Mouse (Mus musculus): ENCODE results near the gene Hoxc9. TPM values are rescaled to one million over a fixed set of nuclear protein-coding genes. Genes with fewer than 3 reads are reported as not detected.

Gene Hoxc9
- total RNA-seq, 2 experiments from 2014 or later, result 6.8 to 7.4 TPM

GRCm38 (mm10) chr15:102998608-102999182 lies 22.5 kb downstream of the Hoxc9 start:
- DNase-seq (ENCODE audit: low spot score), result no peak

DNA sequence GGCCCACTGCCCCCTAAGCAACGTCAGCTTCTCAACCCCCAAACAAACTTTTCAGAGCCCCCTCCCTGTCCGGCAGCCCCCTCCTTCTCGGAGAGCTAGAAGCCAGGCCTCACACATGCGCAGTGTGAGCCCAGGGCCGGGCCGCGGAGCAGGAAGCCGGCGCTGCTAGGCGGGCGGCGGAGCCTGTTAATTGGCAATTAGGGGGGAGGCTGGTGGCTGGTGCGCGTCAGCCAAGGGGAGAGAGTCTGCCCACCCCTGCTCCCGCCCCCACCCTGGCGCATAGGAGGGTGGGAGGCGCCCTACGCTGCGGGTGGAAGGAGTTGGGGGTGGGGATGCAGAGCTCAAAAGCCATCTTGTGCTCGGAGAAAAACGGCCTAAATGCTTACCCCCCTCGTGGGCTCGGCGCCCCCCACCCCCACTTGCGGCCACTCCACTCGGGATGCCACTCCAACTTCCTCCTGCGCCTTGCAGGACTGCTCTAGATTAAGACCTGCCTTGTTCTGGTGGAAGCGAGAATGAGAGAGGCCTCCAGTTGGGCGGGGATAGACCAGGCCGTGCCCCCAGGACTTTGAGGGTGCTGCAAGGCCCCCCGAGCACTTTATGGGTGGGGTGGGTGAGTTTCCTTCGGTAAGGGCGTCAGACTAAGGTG lies 23.1 kb downstream of the Hoxc9 start:
- peak; percentile 89 for DNase-seq (ENCODE audit: low spot score)

GRCm38 (mm10) chr15:102999955-103000354 lies 23.7 kb downstream of the Hoxc9 start:
- no peak for DNase-seq (ENCODE audit: low spot score)

GRCm38 (mm10) chr15:103000501-103000901 lies 24.3 kb downstream of the Hoxc9 start:
- DNase-seq (ENCODE audit: low spot score), result no peak

- DNase-seq (ENCODE audit: low spot score), result no peak
Observed at GRCm38 (mm10) chr15:103001370-103001769, 25.1 kb downstream of the Hoxc9 start.

DNA sequence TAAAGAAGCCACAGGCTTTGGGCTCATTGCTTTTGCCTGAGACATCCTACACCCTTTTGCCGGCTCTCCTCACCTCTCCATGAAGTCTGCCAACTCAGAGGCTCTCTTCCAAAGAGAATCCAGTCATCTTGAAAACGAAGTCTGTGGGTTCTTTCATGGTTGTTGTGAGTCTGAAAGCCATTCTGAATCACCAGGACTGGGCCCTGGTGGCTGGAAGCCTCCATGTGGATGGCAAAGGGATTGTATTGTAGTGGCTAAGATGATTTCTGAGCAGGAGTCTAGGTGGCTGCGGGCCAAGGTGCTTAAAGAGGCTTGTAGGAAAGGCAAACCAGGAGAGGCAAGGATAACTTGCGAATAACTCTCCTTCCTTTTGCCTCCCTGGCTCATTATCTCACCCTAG lies 25.9 kb downstream of the Hoxc9 start:
- DNase-seq (ENCODE audit: low spot score), result no peak

DNA sequence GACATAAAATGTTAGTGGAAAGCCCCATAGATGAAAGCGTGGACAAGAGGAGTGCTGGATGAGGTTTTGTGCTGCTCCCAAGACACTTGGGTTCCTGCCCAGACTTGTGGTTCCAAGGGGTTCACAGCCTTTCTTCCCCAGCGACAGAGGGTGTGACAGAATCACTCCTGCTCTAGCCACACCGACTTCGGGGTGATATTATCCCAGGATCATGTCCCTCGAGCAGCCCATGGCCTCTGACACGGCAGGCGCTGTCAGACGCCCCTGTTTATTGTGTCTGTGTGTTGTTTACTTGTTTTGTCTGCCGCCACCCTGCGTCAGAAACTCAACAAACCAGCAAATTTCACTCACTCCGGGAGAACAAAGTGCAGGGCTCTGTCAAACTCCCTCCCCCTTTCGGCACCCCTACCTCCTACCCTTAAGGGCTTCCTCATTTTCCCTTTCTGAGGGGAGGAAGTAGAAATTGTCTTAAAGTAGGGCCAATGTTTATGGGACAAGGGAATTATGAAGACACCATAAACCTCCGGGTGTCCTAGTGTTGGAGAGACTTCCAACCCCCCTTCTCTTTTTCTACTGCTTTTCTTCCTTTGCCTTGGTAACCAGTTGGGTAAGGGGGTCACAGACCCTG lies 26.7 kb downstream of the Hoxc9 start:
- DNase-seq (ENCODE audit: low spot score), result no peak

DNA sequence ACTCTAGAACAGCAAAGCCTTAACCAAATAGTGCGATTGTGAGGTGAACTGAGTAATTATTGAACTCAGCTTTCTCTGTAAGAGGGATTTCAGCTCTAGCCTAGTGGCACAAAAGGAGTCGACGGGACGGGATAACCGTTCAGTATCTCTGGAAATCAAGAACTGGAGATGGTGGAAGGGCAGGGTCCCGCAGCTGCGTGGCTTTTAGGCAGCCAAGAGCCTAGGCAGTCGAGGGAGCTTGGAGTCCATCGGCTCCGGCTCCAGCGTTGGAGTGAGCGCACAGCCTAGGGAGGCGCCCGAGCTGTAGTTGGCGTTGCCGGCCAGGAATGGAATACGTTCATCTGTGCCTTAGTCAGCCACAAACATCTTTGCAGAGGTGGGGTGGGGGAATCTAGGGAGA lies 29.1 kb downstream of the Hoxc9 start:
- DNase-seq (ENCODE audit: low spot score), result peak; percentile 64

- no peak for DNase-seq (ENCODE audit: low spot score)
Observed at GRCm38 (mm10) chr15:103005797-103006196, 29.6 kb downstream of the Hoxc9 start.

DNA sequence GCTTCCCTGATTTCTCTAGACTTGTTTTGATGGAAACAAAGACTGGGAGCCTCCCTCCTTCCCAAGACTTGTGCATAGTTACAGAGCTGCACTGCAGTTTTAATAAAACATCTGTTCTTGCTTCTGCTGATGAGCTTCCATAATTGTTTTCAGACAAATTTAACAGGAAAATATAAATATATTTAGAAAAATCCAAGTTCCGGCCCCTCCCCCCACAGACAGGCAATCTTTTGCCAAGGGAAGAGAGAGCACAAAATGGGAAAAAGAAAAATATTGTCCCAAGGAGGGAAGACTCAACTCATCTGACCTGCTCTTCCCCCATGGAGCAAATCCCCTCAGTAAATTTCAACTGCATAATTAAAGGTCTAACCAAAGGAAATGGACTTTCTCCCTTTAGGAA lies 30.1 kb downstream of the Hoxc9 start:
- DNase-seq (ENCODE audit: low spot score), result no peak

DNA sequence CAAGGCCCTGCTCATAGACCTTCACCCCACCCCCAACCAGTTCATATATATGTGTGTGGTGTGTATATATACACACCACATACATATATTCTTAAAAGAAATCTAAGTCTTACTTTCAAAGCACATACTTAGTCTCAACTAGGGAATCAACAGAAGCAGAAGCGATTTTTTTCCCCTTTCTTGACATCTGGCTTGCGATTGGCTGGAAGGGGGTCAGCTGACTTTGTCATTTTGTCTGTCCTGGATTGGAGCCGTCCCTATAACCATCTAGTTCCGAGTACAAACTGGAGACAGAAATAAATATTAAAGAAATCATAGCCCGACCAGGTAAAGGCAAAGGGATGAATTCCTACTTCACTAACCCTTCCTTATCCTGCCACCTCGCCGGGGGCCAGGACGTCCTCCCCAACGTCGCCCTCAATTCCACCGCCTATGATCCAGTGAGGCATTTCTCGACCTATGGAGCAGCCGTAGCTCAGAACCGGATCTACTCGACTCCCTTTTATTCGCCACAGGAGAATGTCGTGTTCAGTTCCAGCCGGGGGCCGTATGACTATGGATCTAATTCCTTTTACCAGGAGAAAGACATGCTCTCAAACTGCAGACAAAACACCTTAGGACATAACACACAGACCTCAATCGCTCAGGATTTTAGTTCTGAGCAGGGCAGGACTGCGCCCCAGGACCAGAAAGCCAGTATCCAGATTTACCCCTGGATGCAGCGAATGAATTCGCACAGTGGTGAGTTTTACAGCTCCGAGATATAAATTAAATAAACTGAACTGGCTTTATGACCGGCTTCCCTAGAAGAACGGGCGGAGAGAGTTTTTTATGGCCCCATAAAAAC lies 33.2 kb downstream of the Hoxc9 start:
- DNase-seq (ENCODE audit: low spot score), result no peak

- DNase-seq (ENCODE audit: low spot score), result no peak
Observed at GRCm38 (mm10) chr15:103010112-103010846, 34.0 kb downstream of the Hoxc9 start.

DNA sequence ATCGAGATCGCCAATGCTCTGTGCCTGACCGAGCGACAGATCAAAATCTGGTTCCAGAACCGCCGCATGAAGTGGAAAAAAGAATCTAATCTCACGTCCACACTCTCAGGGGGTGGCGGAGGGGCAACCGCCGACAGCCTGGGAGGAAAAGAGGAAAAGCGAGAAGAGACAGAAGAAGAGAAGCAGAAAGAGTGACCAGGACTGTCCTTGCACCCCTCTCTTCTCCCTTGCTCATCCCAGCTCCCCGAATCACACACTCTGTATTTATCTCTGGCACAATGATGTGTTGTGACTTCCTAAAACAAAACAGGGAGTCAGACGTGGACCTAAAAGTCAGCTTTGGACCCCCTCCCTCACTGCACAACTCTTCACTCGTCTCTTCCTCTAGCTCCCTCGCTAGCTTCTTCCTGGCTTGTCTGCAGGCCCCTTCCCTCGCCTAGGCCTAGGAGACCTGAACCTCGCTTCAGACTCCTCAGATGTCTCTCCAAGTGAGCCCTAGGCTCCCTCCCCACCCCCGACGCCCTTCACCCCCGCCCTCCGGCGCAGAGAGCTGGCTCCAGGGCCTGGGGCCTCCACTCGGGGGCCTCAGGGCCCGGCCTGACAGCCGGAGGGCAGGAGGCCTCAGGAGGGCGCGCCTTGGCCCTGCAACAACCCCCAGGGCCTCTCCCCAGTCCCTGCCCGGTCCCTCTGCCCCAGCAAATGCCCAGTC lies 34.8 kb downstream of the Hoxc9 start:
- DNase-seq (ENCODE audit: low spot score), result no peak

DNA sequence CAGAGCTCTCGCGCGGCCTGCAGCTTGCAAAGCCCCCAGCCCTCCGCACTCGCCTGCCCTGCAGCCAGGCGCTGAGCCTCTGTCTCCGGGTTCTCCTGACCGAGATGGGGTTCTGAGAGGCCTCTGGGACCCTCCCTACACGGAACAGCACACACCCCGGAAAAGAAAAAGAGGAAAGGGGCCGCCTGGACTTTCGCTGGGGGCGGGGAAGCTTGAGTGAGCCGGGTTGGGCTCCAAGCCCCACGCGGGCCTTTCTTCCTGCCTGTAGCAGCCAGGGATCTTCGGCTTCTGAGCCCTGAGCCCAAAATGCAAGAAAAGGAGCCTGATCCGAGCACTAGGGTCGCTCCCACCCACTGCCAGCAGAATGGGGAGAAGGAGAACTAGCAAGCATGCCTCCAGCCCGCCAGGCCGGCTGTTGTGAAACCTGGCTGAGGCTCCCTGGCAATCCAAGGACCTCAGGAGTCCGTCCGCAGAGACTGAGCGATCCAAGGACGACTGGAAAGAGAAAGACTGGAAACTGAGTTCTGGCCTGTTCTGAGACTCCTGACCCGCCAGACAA lies 35.8 kb downstream of the Hoxc9 start:
- DNase-seq (ENCODE audit: low spot score), result no peak

DNA sequence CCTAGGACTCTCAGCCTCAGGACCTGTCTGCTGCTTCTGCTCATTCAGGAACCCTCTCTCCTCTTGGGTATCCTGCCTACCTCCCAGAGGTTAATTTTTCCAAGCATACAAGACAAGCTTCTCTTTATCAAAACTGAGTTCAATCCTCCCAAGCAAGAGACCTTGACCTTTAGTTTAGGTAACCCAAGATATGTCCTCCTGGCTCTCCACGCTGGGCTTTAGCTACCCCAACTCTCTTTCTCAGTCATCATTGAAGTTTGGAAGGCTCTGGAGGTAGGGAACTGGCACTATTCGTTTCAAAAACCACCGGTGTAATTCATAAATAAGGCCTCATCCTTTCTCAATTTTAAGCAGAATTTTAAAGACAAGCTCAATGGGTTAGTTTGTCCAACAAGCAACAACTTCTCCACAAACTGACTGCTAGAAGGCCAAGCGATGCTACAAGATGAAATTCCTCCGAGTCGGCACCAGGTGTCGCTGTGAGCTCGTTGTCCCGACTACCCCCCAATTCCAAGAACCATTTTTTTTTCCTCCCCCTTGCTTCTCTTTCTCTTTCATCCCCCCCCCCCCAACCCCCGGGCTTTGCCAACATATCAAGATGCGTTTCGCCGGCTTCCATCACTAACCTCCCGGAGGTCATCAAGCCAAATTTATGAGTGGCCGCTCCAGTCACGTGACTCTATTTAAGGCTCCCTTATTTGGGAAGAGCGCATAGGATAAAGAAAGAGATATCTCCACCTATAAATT lies 37.2 kb downstream of the Hoxc9 start:
- DNase-seq (ENCODE audit: low spot score), result peak; percentile 50

GRCm38 (mm10) chr15:103014166-103015008 lies 38.1 kb downstream of the Hoxc9 start:
- DNase-seq (ENCODE audit: low spot score), result peak; percentile 60

DNA sequence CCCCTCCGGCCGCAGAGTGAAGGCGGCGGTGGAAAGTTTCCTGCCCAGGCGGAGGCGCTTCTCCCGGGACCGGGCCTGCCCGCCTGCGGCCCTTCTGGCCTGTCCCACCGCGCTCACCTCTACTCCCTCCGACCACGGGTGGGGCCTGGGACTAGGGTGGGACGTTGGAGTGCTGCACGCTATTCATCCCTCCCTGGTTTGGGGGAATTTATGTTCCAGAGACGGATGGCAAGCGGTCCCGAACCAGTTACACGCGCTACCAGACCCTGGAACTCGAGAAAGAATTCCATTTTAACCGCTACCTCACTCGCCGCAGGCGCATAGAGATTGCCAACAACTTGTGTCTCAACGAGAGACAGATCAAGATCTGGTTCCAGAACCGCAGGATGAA lies 38.8 kb downstream of the Hoxc9 start:
- DNase-seq (ENCODE audit: low spot score), result no peak

DNA sequence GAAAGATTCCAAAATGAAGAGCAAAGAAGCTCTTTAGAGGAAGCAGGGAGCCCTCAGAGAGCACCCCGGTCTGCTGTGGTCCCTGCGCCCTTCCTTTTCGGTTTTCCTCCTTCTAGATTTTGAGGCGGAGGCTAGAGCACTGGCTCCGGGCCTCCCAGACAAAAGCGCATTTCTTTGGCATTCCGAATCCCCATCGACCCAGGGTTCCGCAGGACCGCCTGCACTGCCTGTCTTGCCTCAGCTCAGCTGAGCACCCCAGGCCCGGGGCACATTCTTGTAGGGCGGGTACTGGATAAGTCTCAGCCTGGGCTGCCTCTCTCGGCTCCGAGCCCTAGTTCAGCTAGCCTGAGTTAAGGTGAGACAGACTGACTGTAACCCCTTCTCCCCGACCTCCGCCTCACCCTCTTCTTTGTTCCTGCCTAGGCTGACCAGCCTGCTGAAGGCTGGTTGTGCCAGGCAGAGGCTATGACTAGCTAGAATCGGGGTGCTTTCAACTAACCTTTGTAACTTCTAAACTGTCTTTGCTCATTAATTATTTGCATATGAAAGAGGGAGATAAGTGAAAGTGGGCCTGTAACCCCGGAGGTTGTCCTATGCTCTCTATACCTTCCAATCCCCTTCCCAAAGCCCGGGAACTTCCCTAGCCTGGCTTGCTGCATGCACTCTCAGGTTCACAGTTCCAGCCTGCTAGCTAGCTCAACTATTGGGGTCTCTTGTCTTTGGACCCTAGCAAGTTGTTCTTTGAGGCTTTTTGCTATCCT lies 39.3 kb downstream of the Hoxc9 start:
- no peak for DNase-seq (ENCODE audit: low spot score)
